Mouse (Mus musculus) spleen, adult 2 months (tissue): ENCODE measurements around the gene Nfatc2ip. TPM values are rescaled to one million over a fixed set of nuclear protein-coding genes. Genes with fewer than 3 reads are reported as not detected.

Source experiments
- DNase-seq, 2 experiments: peaks; one replicate each; pipeline versions ENCODE4 v3.0.0 to v3.0.0-alpha.2; 2012 to 2021; ENCODE audit warnings: low spot score in 2 of 2, low read depth in 1 of 2
- H3K27ac ChIP-seq: fragments of 200-500 bp; 2 replicates; pipeline ENCODE4 v1.5.1; 2012; ENCODE audit warnings: low read length, inconsistent platforms; ENCODE audit not compliant: insufficient read depth
- H3K27me3 ChIP-seq: fragments of 200-500 bp; 2 replicates; pipeline ENCODE4 v1.6.1; 2012; ENCODE audit warnings: mild to moderate bottlenecking, moderate library complexity, low read length, inconsistent platforms; ENCODE audit not compliant: control insufficient read depth, insufficient read depth
- H3K36me3 ChIP-seq: fragments of 200-500 bp; 2 replicates; pipeline ENCODE4 v1.6.1; 2012; ENCODE audit warnings: mild to moderate bottlenecking, low read length, inconsistent platforms; ENCODE audit not compliant: control insufficient read depth, insufficient read depth
- H3K4me1 ChIP-seq: fragments of 200-500 bp; 2 replicates; pipeline ENCODE4 v1.6.1; 2011; ENCODE audit warnings: inconsistent platforms; ENCODE audit not compliant: control insufficient read depth, insufficient read depth, insufficient read length
- H3K4me3 ChIP-seq: fragments of 200-500 bp; 2 replicates; pipeline ENCODE4 v1.5.1; 2011; ENCODE audit warnings: mild to moderate bottlenecking, inconsistent platforms; ENCODE audit not compliant: insufficient read depth, insufficient read length; ENCODE audit errors: extremely low read depth
- CTCF ChIP-seq: fragments of 200-500 bp; IDR thresholded peaks from 2 replicates; pipeline ENCODE4 v1.5.1; 2011; ENCODE audit warnings: mild to moderate bottlenecking, inconsistent platforms; ENCODE audit not compliant: insufficient read depth, insufficient read length, insufficient replicate concordance; ENCODE audit errors: extremely low read depth
- POLR2A ChIP-seq: fragments of 200-500 bp; IDR thresholded peaks from 2 replicates; pipeline ENCODE4 v1.6.1; 2011; ENCODE audit warnings: low read depth, low read length, inconsistent platforms
- WGBS: fragments of 180-500 bp; shearing (Covaris S2); methylation state at CpG from one replicate; pipeline ENCODE4 v1.1.7; 2018; 5-methylcytosine and 5-hydroxymethylcytosine counted together
- polyA plus RNA-seq: library from polyadenylated mRNA; depleted of rRNA; stranded (reverse); fragments of >200 nt; gene quantifications from 2 replicates; pipeline ENCODE4 v1.2.3, GENCODE M21; 2012; rRNA removed

Nfatc2ip gene
- polyA plus RNA-seq, 1 experiment = 9.0 TPM

- H3K4me1 ChIP-seq = peaks cover 3% of the 10 kb centered on the region; the same call in 1 of the 2 replicates
- TF ChIP-seq CTCF (no peak), POLR2A (no peak)
- peak overlapping the region; percentile 43; the same call in 1 of the 2 replicates for H3K27ac ChIP-seq
- no peak overlapping the region for H3K4me3 ChIP-seq
- WGBS = 34% methylated on average over 6 of the region's 6 CpGs
- no peak for DNase-seq
- no peaks in the 10 kb centered on the region for H3K27me3 ChIP-seq
- no peaks in the 10 kb centered on the region for H3K36me3 ChIP-seq
Observed at GRCm38 (mm10) chr7:126340206-126340618, 56.3 kb downstream of the Nfatc2ip start.

DNA sequence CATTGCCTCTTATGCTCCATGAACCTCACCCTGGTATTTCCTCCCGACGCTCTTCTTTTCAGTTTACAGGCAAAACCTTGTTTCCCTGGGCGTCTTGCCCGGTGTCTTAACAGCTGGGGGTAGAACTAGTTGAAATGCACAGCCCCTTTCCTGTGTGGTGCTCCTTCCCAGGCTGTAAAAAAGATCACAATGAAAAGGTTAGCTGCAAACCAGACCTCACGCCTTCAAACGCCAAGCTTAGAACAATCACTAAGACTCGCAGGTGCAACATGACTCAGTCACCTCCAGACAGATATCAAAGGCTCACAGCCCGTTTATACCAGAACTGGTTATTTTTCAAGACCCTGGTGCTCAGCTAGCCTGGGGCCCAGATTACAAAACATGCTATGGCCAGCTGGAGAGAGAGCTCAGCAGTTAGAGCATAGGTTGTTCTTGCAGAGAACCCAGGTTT, 57.0 kb downstream of the Nfatc2ip start:
- no peaks in the 10 kb centered on the region for H3K36me3 ChIP-seq
- H3K27ac ChIP-seq = peak overlapping the region; percentile 58
- H3K4me3 ChIP-seq = no peak overlapping the region
- peaks cover 3% of the 10 kb centered on the region; the same call in 1 of the 2 replicates for H3K4me1 ChIP-seq
- TF ChIP-seq POLR2A = no peak
- TF ChIP-seq CTCF = no peak
- 53% methylated on average over 8 of the region's 8 CpGs for WGBS
- peak in 1 of 2 experiments; percentile 18 for DNase-seq
- H3K27me3 ChIP-seq = no peaks in the 10 kb centered on the region

DNA sequence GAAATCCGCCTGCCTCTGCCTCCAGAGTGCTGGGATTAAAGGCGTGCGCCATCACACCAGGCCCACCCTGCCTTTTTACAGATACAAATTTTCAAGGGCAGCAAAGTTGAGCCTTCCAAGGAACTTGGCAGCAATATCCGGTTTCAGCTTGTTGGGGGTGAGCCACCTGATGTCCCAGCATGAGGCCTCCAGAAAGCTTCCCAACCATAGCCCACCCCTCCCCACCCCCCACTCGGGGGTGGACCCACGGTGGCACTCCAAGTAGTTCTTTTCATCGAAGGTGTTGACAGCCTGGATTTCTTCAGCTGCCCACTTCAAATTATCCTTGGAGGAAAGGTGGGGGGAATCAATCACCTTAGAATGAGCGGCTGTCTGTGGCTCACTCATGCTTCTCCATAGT, 57.6 kb downstream of the Nfatc2ip start:
- WGBS = 84% methylated on average over 8 of the region's 8 CpGs
- no peak overlapping the region for H3K4me3 ChIP-seq

DNA sequence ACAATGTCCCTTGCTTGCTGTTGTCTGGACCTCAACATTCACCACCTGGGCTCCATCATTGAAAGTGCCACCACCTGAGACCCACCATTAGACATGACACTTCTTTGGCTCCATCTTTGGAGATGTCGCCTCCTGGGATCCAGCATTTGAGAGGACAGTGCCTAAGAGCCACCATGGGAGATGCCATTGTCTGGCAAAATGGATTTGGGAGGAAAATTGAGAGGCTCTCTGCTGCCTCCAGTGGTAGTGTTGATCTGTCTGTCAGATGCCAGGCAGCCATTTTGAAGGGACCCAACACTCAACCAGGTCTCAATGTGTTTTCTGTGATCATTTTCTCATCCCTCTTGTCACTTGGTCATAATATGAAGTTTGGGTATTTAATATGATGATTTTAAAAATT, 61.0 kb downstream of the Nfatc2ip start:
- no peak overlapping the region for H3K4me3 ChIP-seq
- H3K36me3 ChIP-seq = no peaks in the 10 kb centered on the region
- no peak for TF ChIP-seq CTCF
- no peak for TF ChIP-seq POLR2A
- peaks cover under 1% of the 10 kb centered on the region; the same call in 1 of the 2 replicates for H3K4me1 ChIP-seq
- DNase-seq = no peak
- WGBS = 95% methylated on average over 1 of the region's 1 CpGs
- no peak overlapping the region for H3K27ac ChIP-seq
- no peaks in the 10 kb centered on the region for H3K27me3 ChIP-seq

More for the DNA sequence above, 57.6 kb downstream of the Nfatc2ip start:
- Histone ChIP-seq H3K27ac (peak overlapping the region; percentile 58), H3K27me3 (no peaks in the 10 kb centered on the region), H3K4me1 (peaks cover 3% of the 10 kb centered on the region; the same call in 1 of the 2 replicates), H3K36me3 (no peaks in the 10 kb centered on the region)
- no peak for DNase-seq
- TF ChIP-seq POLR2A = no peak
- TF ChIP-seq CTCF = no peak

Other genes starting within 250 kb of the Nfatc2ip start
- 235 and 293 TPM in 2 replicates for gene Xpo6, start 196.2 kb downstream of the Nfatc2ip start, polyA plus RNA-seq
- gene Sbk1, start 124.1 kb downstream of the Nfatc2ip start, polyA plus RNA-seq = 73.4 and 99.1 TPM in 2 replicates
- 164 and 223 TPM in 2 replicates for gene Lat, start 27.2 kb downstream of the Nfatc2ip start, polyA plus RNA-seq
- 115 and 208 TPM in 2 replicates for gene Spns1, start 19.3 kb downstream of the Nfatc2ip start, polyA plus RNA-seq
- gene Cd19, start 18.2 kb upstream of the Nfatc2ip start, polyA plus RNA-seq = 268 and 290 TPM in 2 replicates
- 60.3 and 73.9 TPM in 2 replicates for gene Rabep2, start 32.0 kb upstream of the Nfatc2ip start, polyA plus RNA-seq
- 2.4 and 2.6 TPM in 2 replicates for gene Atp2a1, start 66.4 kb upstream of the Nfatc2ip start, polyA plus RNA-seq
- 53.4 and 67.4 TPM in 2 replicates for gene Sh2b1, start 78.7 kb upstream of the Nfatc2ip start, polyA plus RNA-seq
- gene Tufm, start 90.6 kb upstream of the Nfatc2ip start, polyA plus RNA-seq = 51.8 and 58.1 TPM in 2 replicates
- 208 and 311 TPM in 2 replicates for gene Atxn2l, start 106.7 kb upstream of the Nfatc2ip start, polyA plus RNA-seq
- 61.0 and 64.7 TPM in 2 replicates for gene Eif3c, start 169.7 kb upstream of the Nfatc2ip start, polyA plus RNA-seq
- 13.6 and 15.8 TPM in 2 replicates for gene Apobr, start 188.2 kb upstream of the Nfatc2ip start, polyA plus RNA-seq
- 105 and 118 TPM in 2 replicates for gene Cln3, start 189.1 kb upstream of the Nfatc2ip start, polyA plus RNA-seq
- 0.79 and 1.5 TPM in 2 replicates for gene Il27, start 198.2 kb upstream of the Nfatc2ip start, polyA plus RNA-seq
- 28.8 and 42.3 TPM in 2 replicates for gene Nupr1, start 234.1 kb upstream of the Nfatc2ip start, polyA plus RNA-seq